Mouse (Mus musculus) neural tube, embryonic 13.5 days (tissue): ENCODE results near the gene Rab23. TPM values are rescaled to one million over a fixed set of nuclear protein-coding genes. Genes with fewer than 3 reads are reported as not detected.

Experiments
- ATAC-seq: fragments of 200-750 bp; cut with Nextera tagmentation; 2 replicates; pipeline ENCODE4 v1.8.0; 2017; ENCODE audit warnings: low read depth, mild to moderate bottlenecking, moderate TSS enrichment, moderate library complexity
- H3K27ac ChIP-seq: fragments of 300-500 bp; sonication (generic); replicated peaks from 2 replicates; pipeline ENCODE4 v1.5.1; 2015; ENCODE audit warnings: moderate library complexity, mild to moderate bottlenecking, inconsistent platforms
- H3K27me3 ChIP-seq: fragments of 300-500 bp; sonication (generic); 2 replicates; pipeline ENCODE4 v1.6.1; 2015; ENCODE audit warnings: mild to moderate bottlenecking, inconsistent platforms
- H3K36me3 ChIP-seq: fragments of 300-500 bp; sonication (generic); 2 replicates; pipeline ENCODE4 v1.6.1; 2015; ENCODE audit warnings: mild to moderate bottlenecking, inconsistent platforms
- H3K4me1 ChIP-seq: fragments of 300-500 bp; sonication (generic); replicated peaks from 2 replicates; pipeline ENCODE4 v1.6.1; 2015; ENCODE audit warnings: inconsistent platforms
- H3K4me2 ChIP-seq: fragments of 300-500 bp; sonication (generic); 2 replicates; pipeline ENCODE4 v1.6.1; 2015; ENCODE audit warnings: inconsistent platforms, mild to moderate bottlenecking, moderate library complexity
- H3K4me3 ChIP-seq: fragments of 300-500 bp; sonication (generic); 2 replicates; pipeline ENCODE4 v1.5.1; 2015; ENCODE audit warnings: mild to moderate bottlenecking, inconsistent platforms
- H3K9ac ChIP-seq: fragments of 300-500 bp; sonication (generic); 2 replicates; pipeline ENCODE4 v1.6.1; 2015; ENCODE audit warnings: moderate library complexity, mild to moderate bottlenecking, inconsistent platforms
- H3K9me3 ChIP-seq: fragments of 300-500 bp; sonication (generic); 2 replicates; pipeline ENCODE4 v1.6.1; 2016; ENCODE audit warnings: inconsistent platforms
- WGBS: fragments of 180-500 bp; shearing (Covaris S2); methylation state at CpG from one replicate; pipeline ENCODE4 v1.1.7; 2015; 5-methylcytosine and 5-hydroxymethylcytosine counted together
- polyA plus RNA-seq: library from polyadenylated mRNA; unstranded; fragments of >200 nt; fragmentation: Nextera tagmentation; extraction: Ambion mirVana; gene quantifications from 2 replicates; pipeline ENCODE4 v1.2.1, GENCODE M21; 2015

Rab23 gene
- polyA plus RNA-seq: 23.5 and 29.1 TPM in 2 replicates

DNA sequence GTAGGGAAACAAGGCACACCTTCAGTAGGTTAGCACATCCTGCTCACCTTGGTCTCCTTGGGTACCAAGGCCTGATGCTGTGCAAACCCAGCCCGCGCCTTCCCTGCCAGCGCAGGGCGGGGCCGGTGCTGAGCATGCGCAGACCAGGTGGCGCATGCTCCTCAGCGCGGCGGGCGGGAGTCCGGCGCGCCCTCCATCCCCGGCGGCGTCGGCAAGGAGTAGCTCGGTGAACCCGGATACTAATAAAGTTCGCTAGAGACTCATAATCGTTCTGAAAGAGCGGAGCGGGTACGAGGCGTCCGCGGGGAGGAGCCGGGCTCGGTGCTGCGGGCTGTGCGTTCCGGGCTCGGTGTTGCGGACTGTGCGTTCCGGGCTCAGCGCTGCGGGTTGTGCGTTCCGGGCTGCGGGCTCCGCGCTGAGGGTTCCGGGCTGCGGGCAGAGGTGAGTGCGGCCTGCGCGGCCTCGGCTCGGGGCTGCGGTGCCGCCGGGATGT lies at the start of gene Rab23:
Gene Rab23, plus strand, starts transcription at position 155 of the 493 bp plus-strand sequence.
- peak; percentile 98 for ATAC-seq
- Histone ChIP-seq H3K9ac (peak within 1 kb of the TSS; percentile 93), H3K36me3 (peaks cover 26% of the 10 kb centered on the region), H3K27ac (peak within 1 kb of the TSS; percentile 94), H3K4me1 (peaks cover 14% of the 10 kb centered on the region), H3K4me2 (peak within 1 kb of the TSS; percentile 66), H3K27me3 (no peaks in the 10 kb centered on the region), H3K9me3 (no peaks in the 10 kb centered on the region), H3K4me3 (peak within 1 kb of the TSS; percentile 82)
- WGBS: under 1% methylated on average over 54 of the region's 54 CpGs

DNA sequence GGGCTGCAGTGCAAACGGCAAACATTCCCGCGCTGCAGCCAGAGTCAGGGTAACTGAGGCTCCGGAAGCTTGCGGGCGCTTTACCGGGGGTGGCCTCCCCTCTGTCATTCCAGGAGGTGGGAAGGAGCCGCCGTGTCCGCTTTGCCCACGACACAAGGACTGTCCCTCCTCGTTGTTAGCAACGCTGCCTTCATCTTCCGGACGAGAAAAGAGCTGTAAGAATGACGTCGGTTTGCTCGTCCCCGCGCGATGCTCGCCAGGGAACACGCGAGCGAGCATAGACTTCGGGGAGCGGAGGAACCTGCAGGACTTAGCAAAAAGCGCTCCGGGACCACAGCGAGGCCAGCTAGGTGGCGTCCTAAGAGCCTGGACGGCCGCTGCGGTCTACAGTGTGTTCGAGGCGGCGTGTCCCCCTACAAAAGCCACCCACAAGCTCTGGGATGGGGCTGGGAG lies 49.5 kb upstream of the Rab23 start:
- under 1% methylated on average over 37 of the region's 37 CpGs for WGBS
- peak; percentile 85 for ATAC-seq

DNA sequence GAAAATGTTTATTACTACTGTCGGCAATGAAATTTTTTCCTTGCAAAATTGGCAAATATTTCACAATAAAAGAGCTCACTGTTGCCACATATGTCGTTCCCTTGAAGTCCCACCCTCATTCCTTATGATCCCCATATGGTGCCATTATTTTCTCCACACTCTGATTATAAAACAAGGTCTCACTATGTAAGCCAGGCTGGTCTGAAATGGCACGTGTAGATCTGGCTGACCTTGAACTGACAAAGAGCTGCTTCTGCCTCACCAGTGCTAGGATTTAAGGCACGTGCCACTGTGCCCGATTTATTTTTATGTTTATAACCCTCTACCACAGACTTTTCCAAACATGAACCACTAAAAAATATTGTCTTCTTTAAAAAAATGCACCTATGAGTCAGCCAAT lies 48.2 kb upstream of the Rab23 start:
- no peak for ATAC-seq

More for the DNA sequence above, 49.5 kb upstream of the Rab23 start:
- Histone ChIP-seq H3K36me3 (peaks cover 7% of the 10 kb centered on the region), H3K4me3 (peak overlapping the region; percentile 75), H3K9ac (peak overlapping the region; percentile 84), H3K9me3 (no peaks in the 10 kb centered on the region), H3K4me1 (peaks cover 15% of the 10 kb centered on the region), H3K27me3 (no peaks in the 10 kb centered on the region), H3K4me2 (peak overlapping the region; percentile 80), H3K27ac (peak overlapping the region; percentile 95)

DNA sequence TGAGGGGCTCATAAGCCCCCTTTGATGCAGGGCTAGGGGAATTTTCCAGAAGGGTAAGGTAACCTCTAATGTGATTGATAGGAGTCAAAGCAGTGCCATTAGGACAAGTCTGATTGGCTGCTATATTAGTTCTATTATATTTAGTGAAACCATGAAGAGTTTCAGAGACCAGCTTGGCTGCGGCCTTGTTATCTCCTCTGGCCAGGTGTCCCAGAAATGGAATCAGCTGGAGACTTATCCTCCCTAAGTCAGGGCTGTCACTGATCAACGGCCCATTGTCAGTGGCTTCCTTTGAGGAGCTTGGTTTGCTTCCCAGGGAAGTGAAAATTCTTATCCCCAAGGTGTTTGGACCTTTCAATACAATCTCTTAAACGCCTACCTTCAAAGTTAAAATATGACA lies 47.6 kb upstream of the Rab23 start:
- H3K4me1 ChIP-seq: peaks cover 15% of the 10 kb centered on the region
- 71% methylated on average over 3 of the region's 3 CpGs for WGBS

More for the DNA sequence above, 48.2 kb upstream of the Rab23 start:
- Histone ChIP-seq H3K9ac (no peak overlapping the region), H3K27me3 (no peaks in the 10 kb centered on the region), H3K9me3 (no peaks in the 10 kb centered on the region), H3K36me3 (no peaks in the 10 kb centered on the region), H3K4me2 (no peak overlapping the region), H3K4me1 (peaks cover 15% of the 10 kb centered on the region), H3K27ac (no peak overlapping the region), H3K4me3 (no peak overlapping the region)
- WGBS: 65% methylated on average over 5 of the region's 5 CpGs

DNA sequence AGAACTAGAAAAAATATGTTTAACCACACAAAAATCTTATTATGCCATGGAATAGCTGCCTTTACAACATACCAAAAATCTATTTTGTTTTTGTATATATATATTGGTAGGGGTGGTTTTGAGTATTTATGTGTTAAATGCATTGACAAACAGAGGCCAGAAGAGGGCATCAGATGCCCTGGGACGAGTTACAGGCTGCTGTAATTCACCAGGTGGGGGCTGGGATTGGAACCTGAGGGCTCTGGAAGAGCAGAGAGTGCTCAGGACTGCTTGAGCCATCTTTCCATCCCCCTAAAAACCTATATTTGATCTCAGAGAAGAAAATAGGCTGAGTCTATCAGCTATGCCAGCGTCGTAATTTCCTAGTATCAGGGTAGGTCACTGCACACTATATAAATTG lies 47.2 kb upstream of the Rab23 start:
- H3K4me2 ChIP-seq: no peak overlapping the region
- 27% methylated on average over 3 of the region's 3 CpGs for WGBS
- no peak overlapping the region for H3K4me3 ChIP-seq
- H3K27me3 ChIP-seq: no peaks in the 10 kb centered on the region
- H3K36me3 ChIP-seq: no peaks in the 10 kb centered on the region
- H3K27ac ChIP-seq: no peak overlapping the region
- no peaks in the 10 kb centered on the region for H3K9me3 ChIP-seq
- H3K9ac ChIP-seq: no peak overlapping the region
- ATAC-seq: no peak
- peaks cover 15% of the 10 kb centered on the region for H3K4me1 ChIP-seq

More for the DNA sequence above, 47.6 kb upstream of the Rab23 start:
- Histone ChIP-seq H3K27me3 (no peaks in the 10 kb centered on the region), H3K36me3 (no peaks in the 10 kb centered on the region), H3K9ac (no peak overlapping the region), H3K9me3 (no peaks in the 10 kb centered on the region), H3K4me2 (no peak overlapping the region), H3K4me3 (no peak overlapping the region), H3K27ac (no peak overlapping the region)
- no peak for ATAC-seq

DNA sequence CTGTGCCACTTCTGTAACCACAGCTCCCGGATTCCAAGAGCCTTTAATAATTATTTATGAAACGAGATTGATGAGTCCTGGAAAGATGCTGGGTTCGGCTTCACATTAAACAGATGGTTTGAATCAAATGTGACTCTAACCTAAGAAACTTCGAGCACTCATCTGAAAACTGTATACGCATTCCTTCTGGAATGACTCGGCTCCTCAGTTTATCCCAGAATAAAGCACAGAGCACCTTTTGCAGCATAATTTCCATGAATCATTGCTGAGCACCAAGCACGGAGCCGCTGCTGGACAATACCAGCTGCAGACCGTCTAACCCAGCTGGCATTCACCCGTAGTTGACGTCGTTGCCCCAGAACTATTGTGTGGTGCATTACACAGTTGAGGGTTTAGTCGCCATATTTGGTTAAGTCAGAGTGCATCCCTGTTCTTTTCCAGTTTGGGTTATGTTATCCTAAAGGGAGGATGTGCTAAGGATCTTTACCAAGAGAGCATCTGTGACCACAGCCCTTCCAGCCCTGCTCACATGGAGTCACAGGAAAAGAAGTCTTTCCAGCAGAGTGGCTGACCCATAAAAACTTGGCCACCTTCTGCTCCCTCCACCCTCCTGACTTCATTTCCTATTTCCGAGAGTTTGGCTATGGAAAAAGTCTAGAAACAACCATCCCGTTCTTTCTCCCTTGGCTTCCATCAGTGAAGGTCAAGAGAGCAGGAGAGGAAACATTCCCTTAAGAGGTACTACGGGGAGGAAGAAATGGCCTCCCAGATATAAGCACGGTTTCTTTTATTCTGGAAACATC lies 46.3 kb upstream of the Rab23 start:
- H3K36me3 ChIP-seq: no peaks in the 10 kb centered on the region
- no peak overlapping the region for H3K27ac ChIP-seq
- no peak overlapping the region for H3K4me3 ChIP-seq
- WGBS: 79% methylated on average over 17 of the region's 17 CpGs
- H3K27me3 ChIP-seq: no peaks in the 10 kb centered on the region
- peaks cover 14% of the 10 kb centered on the region for H3K4me1 ChIP-seq
- ATAC-seq: no peak
- H3K9ac ChIP-seq: no peak overlapping the region
- no peaks in the 10 kb centered on the region for H3K9me3 ChIP-seq
- no peak overlapping the region for H3K4me2 ChIP-seq

DNA sequence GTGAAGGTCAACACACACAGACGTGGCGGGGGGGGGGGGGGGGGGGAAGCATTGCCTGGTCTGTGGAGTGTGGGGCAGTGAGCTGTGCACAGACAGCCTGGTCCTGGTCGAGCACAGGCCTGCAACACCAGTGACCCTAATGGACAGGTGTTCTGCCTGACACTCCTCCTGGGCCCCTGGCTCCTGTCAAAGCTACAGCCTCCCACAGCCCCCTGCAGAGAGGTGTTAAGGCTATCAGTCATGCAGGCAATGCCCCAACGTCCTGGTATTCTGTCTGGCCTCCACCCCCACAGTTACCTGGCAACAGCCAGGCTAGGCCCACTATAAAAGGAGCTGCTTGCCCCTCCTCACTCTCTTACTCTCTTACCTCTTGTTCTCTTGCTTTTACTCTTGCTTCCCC lies 39.3 kb upstream of the Rab23 start:
- 42% methylated on average over 4 of the region's 4 CpGs for WGBS
- H3K9me3 ChIP-seq: 0 out of 2 replicates have a peak, but pooled peaks cover under 1% of the 10 kb centered on the region
- ATAC-seq: no peak

DNA sequence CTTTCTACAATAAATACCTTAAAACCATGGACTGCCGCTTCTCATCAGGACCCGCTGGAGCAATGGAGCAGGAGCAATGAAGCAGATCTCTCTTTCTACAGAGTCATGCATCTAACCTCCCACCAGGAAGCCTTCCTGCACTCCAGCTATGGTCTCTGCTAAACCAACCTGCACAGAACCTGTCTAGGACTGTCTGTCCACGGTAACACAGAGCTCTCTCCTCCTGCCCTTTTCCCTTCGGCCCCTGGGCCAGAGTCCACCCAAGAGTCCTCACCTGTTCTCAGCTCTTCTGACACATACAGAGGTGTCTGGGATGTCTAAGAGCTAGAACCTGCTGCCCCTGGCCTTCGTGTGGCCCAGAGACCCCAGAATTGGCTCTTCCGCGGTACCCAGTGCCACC lies 38.8 kb upstream of the Rab23 start:
- Histone ChIP-seq H3K36me3 (no peaks in the 10 kb centered on the region), H3K27me3 (no peaks in the 10 kb centered on the region), H3K4me3 (no peak overlapping the region), H3K4me2 (no peak overlapping the region), H3K9ac (no peak overlapping the region), H3K4me1 (no peaks in the 10 kb centered on the region), H3K27ac (no peak overlapping the region), H3K9me3 (peaks cover 5% of the 10 kb centered on the region; the same call in 1 of the 2 replicates)
- WGBS: 87% methylated on average over 7 of the region's 7 CpGs
- ATAC-seq: no peak

More for the DNA sequence above, 39.3 kb upstream of the Rab23 start:
- Histone ChIP-seq H3K9ac (no peak overlapping the region), H3K36me3 (no peaks in the 10 kb centered on the region), H3K4me2 (no peak overlapping the region), H3K4me1 (no peaks in the 10 kb centered on the region), H3K27ac (no peak overlapping the region), H3K4me3 (no peak overlapping the region), H3K27me3 (no peaks in the 10 kb centered on the region)

DNA sequence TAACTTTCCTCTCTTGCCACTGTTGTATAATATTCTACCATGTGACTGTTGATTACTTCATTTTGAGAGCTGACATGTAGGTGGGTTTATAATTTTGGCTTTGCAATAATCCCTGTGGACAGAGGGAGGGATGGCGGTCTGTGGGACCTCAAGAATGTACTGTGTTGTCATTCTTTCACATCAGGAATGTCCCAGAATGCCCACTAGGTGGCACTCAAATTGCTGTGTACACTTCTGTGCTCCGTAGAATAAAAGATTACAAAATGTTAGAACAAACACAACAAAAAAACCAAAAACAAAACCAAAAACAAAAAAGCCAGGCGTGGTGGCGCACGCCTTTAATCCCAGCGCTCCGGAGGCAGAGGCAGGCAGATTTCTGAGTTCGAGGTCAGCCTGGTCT lies 35.2 kb upstream of the Rab23 start:
- Histone ChIP-seq H3K4me2 (no peak overlapping the region), H3K9me3 (peaks cover 7% of the 10 kb centered on the region; the same call in 1 of the 2 replicates), H3K9ac (no peak overlapping the region), H3K27ac (no peak overlapping the region), H3K27me3 (no peaks in the 10 kb centered on the region), H3K4me1 (no peaks in the 10 kb centered on the region), H3K4me3 (no peak overlapping the region), H3K36me3 (no peaks in the 10 kb centered on the region)
- no peak for ATAC-seq
- 68% methylated on average over 8 of the region's 8 CpGs for WGBS

DNA sequence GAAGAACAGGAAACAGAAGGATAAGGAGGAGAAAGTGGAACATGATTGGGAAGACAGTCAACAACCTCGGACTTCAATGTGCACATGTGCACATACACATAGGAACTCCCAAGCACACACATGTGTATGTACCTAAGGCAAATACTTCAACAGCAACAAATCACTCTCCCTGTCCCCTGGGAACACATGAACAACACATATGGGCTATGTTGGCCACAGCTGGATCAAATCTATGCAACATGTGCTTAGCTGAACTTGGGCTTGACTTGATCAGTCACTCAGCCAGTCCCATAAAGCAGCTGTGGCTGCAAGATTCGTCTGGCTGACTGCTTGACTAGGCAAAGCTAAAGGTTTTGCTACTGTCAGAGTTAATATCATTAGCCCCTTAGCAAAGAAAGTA lies 30.9 kb upstream of the Rab23 start:
- no peak overlapping the region for H3K4me3 ChIP-seq
- H3K36me3 ChIP-seq: no peaks in the 10 kb centered on the region
- 71% methylated on average over 2 of the region's 2 CpGs for WGBS
- no peak overlapping the region for H3K4me2 ChIP-seq
- H3K9me3 ChIP-seq: peaks cover 7% of the 10 kb centered on the region; the same call in 1 of the 2 replicates
- no peak for ATAC-seq
- no peaks in the 10 kb centered on the region for H3K4me1 ChIP-seq
- no peak overlapping the region for H3K27ac ChIP-seq
- no peak overlapping the region for H3K9ac ChIP-seq
- no peaks in the 10 kb centered on the region for H3K27me3 ChIP-seq

DNA sequence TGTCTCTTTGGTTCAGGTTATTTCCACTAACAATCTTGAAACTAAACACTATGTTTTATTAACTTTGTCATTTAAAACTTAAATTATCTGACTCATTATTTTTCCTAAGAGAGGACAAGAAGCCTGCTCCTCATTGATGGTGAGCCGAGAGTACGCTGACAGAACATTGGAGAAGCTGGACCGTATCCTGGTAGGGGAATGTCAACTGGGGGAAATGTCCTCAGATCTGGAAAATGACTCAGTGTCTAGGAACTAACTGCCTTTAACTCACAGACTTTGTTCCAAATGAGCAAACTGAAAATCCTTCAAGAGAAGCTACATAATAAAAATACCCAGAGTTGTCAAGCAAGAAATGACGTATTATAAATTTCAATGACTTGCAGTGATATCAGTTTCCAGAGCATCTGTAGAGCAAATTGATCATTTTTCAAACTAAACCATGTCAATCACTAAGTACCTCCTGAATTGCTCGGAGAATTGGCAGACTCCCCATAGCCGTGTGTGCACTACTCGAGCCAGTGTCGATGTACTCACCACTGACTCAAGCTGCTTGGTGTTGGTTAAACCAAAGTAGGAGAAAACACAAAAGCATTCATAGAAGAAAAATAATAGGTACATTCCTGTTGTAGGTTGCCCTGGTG lies 30.1 kb upstream of the Rab23 start:
- ATAC-seq: no peak
- no peaks in the 10 kb centered on the region for H3K27me3 ChIP-seq
- no peak overlapping the region for H3K4me3 ChIP-seq
- H3K27ac ChIP-seq: no peak overlapping the region
- H3K9ac ChIP-seq: no peak overlapping the region
- WGBS: 88% methylated on average over 8 of the region's 8 CpGs
- peaks cover 7% of the 10 kb centered on the region; the same call in 1 of the 2 replicates for H3K9me3 ChIP-seq
- H3K4me2 ChIP-seq: no peak overlapping the region
- H3K36me3 ChIP-seq: no peaks in the 10 kb centered on the region
- no peaks in the 10 kb centered on the region for H3K4me1 ChIP-seq

DNA sequence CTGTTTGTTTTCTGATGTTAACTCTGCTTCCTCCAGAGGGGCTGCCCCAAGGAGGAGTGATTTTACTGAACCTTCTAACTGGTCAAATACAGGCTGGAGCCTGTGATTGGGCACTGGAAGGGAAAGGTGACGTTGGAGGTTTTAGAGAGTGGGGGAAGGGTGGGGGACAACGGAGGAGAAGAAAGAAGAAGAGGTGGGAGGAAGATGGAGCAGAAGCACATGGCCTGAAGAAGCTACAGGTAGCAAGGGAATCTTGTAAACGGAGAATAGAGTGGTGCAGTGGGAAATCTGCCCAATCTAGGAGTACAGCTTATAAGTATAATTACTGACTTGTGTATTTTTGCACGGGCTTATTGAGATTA lies 29.6 kb upstream of the Rab23 start:
- H3K36me3 ChIP-seq: no peaks in the 10 kb centered on the region
- ATAC-seq: no peak
- no peak overlapping the region for H3K9ac ChIP-seq
- no peak overlapping the region for H3K4me3 ChIP-seq
- H3K9me3 ChIP-seq: peaks cover 7% of the 10 kb centered on the region; the same call in 1 of the 2 replicates
- no peaks in the 10 kb centered on the region for H3K4me1 ChIP-seq
- no peaks in the 10 kb centered on the region for H3K27me3 ChIP-seq
- no peak overlapping the region for H3K27ac ChIP-seq
- 58% methylated on average over 4 of the region's 4 CpGs for WGBS
- H3K4me2 ChIP-seq: no peak overlapping the region
